Mouse (Mus musculus) olfactory bulb, adult 2 months (tissue): ENCODE data around the gene Plaur.

ENCODE experiments used
- CTCF ChIP-seq: fragments of 200-500 bp; IDR thresholded peaks from 2 replicates; pipeline ENCODE4 v1.5.1; 2012; ENCODE audit warnings: low read depth, mild to moderate bottlenecking, low read length, moderate library complexity; ENCODE audit not compliant: insufficient read depth
- POLR2A ChIP-seq: fragments of 200-500 bp; IDR thresholded peaks from 2 replicates; pipeline ENCODE4 v1.6.1; 2012; ENCODE audit warnings: mild to moderate bottlenecking, low read depth, low read length, moderate library complexity; ENCODE audit not compliant: insufficient read depth

GRCm38 (mm10) chr7:24441785-24442184 lies 20.5 kb upstream of the Plaur start:
- TF ChIP-seq CTCF (peak; percentile 62), POLR2A (no peak)
